Mouse (Mus musculus): ENCODE data around the gene Extl1.

Gene Extl1

GRCm38 (mm10) chr4:134314081-134314655 is 69.5 kb downstream of the Extl1 start:
- no peak for DNase-seq (ENCODE audit: low spot score)

- DNase-seq (ENCODE audit: low spot score), result no peak
Observed at GRCm38 (mm10) chr4:134312901-134313300, 70.7 kb downstream of the Extl1 start.

- DNase-seq (ENCODE audit: low spot score), result no peak
Observed at GRCm38 (mm10) chr4:134312341-134312740, 71.3 kb downstream of the Extl1 start.

- DNase-seq (ENCODE audit: low spot score), result no peak
Observed at GRCm38 (mm10) chr4:134311784-134312183, 71.9 kb downstream of the Extl1 start.

- DNase-seq (ENCODE audit: low spot score), result no peak
Observed at GRCm38 (mm10) chr4:134310656-134311055, 73.0 kb downstream of the Extl1 start.

GRCm38 (mm10) chr4:134310106-134310505 is 73.5 kb downstream of the Extl1 start:
- no peak for DNase-seq (ENCODE audit: low spot score)

- DNase-seq (ENCODE audit: low spot score), result peak; percentile 24
Observed at GRCm38 (mm10) chr4:134307367-134308072, 76.1 kb downstream of the Extl1 start.

- DNase-seq (ENCODE audit: low spot score), result no peak
Observed at GRCm38 (mm10) chr4:134306963-134307362, 76.7 kb downstream of the Extl1 start.

Data from layer of hippocampus, adult 9-10 months (tissue).